Mouse (Mus musculus) myocyte (in vitro differentiated cells): ENCODE data around the gene Kif6. TPM values are rescaled to one million over a fixed set of nuclear protein-coding genes. Genes with fewer than 3 reads are reported as not detected.
A peak's percentile ranks its signal among the peaks of the same experiment; 100 is the strongest.

ENCODE experiments used
- H3K27me3 ChIP-seq: one replicate; pipeline ENCODE4 v1.6.1; 2011; ENCODE audit not compliant: control insufficient read depth, insufficient read depth, insufficient read length
- H3K36me3 ChIP-seq: one replicate; pipeline ENCODE4 v1.6.1; 2011; ENCODE audit not compliant: control insufficient read depth, insufficient read depth
- H3K4me2 ChIP-seq: one replicate; pipeline ENCODE4 v1.6.1; 2011; ENCODE audit warnings: low read depth, control low read depth
- H3K4me3 ChIP-seq: one replicate; pipeline ENCODE4 v1.5.1; 2011; ENCODE audit warnings: mild to moderate bottlenecking, control low read depth, moderate library complexity
- H3K79me2 ChIP-seq: one replicate; pipeline ENCODE4 v1.6.1; 2011; ENCODE audit not compliant: control insufficient read depth, insufficient read depth
- H3ac ChIP-seq: one replicate; pipeline ENCODE4 v1.6.1; 2011; ENCODE audit not compliant: control insufficient read depth, insufficient read length
- CEBPB ChIP-seq: IDR thresholded peaks from 2 replicates; pipeline ENCODE4 v1.6.1; 2011; ENCODE audit warnings: mild to moderate bottlenecking, moderate library complexity; ENCODE audit not compliant: poor library complexity, insufficient read depth, severe bottlenecking
- E2F4 ChIP-seq: IDR thresholded peaks from one replicate; pipeline ENCODE4 v1.6.1; 2011; ENCODE audit warnings: mild to moderate bottlenecking, control low read depth, moderate library complexity; ENCODE audit not compliant: insufficient read depth
- MAX ChIP-seq: IDR thresholded peaks from one replicate; pipeline ENCODE4 v1.6.1; 2011; ENCODE audit warnings: low read depth, mild to moderate bottlenecking, control low read depth
- MYOD1 ChIP-seq, 3 experiments: IDR thresholded peaks; one replicate each; pipeline ENCODE4 v1.6.1; 2011; ENCODE audit warnings: control low read depth in 2 of 3, low read depth in 2 of 3, mild to moderate bottlenecking in 2 of 3, moderate library complexity in 1 of 3; ENCODE audit not compliant: insufficient read length in 2 of 3, control insufficient read depth in 1 of 3
- MYOG ChIP-seq, 3 experiments: IDR thresholded peaks; one replicate each; pipeline ENCODE4 v1.6.1; 2011; ENCODE audit warnings: control low read depth in 2 of 3, low read depth in 2 of 3, mild to moderate bottlenecking in 2 of 3; ENCODE audit not compliant: insufficient read length in 2 of 3, control insufficient read depth in 1 of 3, insufficient read depth in 1 of 3
- POLR2A ChIP-seq: IDR thresholded peaks from one replicate; pipeline ENCODE4 v1.6.1; 2011; ENCODE audit warnings: low read depth, mild to moderate bottlenecking, control low read depth, moderate library complexity; ENCODE audit not compliant: insufficient read length
- POLR2AphosphoS2 ChIP-seq: IDR thresholded peaks from one replicate; pipeline ENCODE4 v1.6.1; 2011; ENCODE audit warnings: low read depth, control low read depth; ENCODE audit not compliant: insufficient read length
- REST ChIP-seq: IDR thresholded peaks from one replicate; pipeline ENCODE4 v1.6.1; 2011; ENCODE audit warnings: mild to moderate bottlenecking, control low read depth, moderate library complexity; ENCODE audit not compliant: insufficient read depth, insufficient read length
- SRF ChIP-seq: IDR thresholded peaks from one replicate; pipeline ENCODE4 v1.6.1; 2011; ENCODE audit warnings: low read depth; ENCODE audit not compliant: control insufficient read depth, insufficient read length
- TCF12 ChIP-seq: IDR thresholded peaks from one replicate; pipeline ENCODE4 v1.6.1; 2011; ENCODE audit warnings: mild to moderate bottlenecking, control low read depth; ENCODE audit not compliant: poor library complexity, insufficient read depth, severe bottlenecking
- TCF3 ChIP-seq: IDR thresholded peaks from one replicate; pipeline ENCODE4 v1.6.1; 2011; ENCODE audit warnings: low read depth, control low read depth; ENCODE audit not compliant: insufficient read length
- USF1 ChIP-seq: IDR thresholded peaks from one replicate; pipeline ENCODE4 v1.6.1; 2011; ENCODE audit warnings: low read depth, mild to moderate bottlenecking, control low read depth, moderate library complexity
- polyA plus RNA-seq: library from polyadenylated mRNA; unstranded; fragments of >200 nt; fragmentation: generic; extraction: Trizol; gene quantifications from one replicate; pipeline ENCODE4 v1.2.1, GENCODE M21; 2012; ENCODE audit warnings: missing spikeins

Kif6 gene
- polyA plus RNA-seq, 1 experiment = 0.07 TPM

DNA sequence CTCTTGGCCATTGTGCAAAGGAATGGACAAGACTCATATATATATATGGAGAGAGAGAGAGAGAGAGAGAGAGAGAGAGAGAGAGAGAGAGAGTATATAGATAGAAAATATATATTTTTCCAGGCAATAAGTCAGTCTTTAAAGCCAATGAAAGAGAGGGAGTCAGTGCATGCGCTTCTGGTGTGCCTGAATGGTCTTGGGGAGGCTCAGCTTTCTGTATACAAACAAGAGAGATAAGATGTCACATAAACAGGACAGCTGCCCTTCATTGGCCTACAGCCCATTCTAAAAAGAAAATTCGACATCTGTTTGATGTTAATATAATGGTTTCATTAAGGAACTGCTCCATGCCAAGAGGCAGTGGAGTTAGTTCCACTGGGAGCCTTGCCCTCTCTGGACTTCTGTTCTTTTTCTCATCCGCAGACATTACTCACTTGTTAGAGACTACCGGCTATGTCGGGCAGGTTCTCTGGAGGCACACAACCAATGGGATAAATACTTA, 219.2 kb downstream of the Kif6 start:
- no peaks in the 10 kb centered on the region for H3K36me3 ChIP-seq
- no peaks in the 10 kb centered on the region for H3K79me2 ChIP-seq
- no peak overlapping the region for H3K4me3 ChIP-seq
- no peaks in the 10 kb centered on the region for H3K27me3 ChIP-seq
- no peak overlapping the region for H3K4me2 ChIP-seq
- H3ac ChIP-seq = no peak overlapping the region
- no peak for TF ChIP-seq POLR2A
- TF ChIP-seq USF1 = no peak
- no peak for TF ChIP-seq TCF12

DNA sequence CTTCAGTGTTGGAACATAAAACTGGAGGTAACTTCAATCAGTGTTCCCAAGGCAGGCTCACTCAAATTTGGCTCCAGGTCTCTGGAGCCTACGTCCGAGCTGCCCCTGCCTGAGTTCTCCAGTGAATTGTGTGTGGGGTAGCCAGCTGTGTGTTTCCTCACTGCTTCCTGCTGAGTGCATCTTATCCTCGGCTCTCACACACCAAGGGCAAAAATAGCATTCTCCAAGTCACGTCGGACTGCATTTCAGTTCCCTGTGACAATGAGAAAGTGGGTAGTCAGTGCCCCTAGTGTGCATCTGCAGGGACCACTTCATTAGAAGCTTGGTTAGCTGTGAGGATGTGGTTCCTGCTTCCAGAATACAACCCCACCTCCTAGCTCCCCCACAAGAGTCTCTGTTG, 222.5 kb downstream of the Kif6 start:
- TF ChIP-seq TCF3 = no peak
- TF ChIP-seq MYOD1 (IDR thresholded peaks at IDR 0.05; ENCODE audit: control insufficient read depth in 1 of 3, insufficient read length in 2 of 3, low read depth in 2 of 3) = no peak
- no peak for TF ChIP-seq SRF
- no peak for TF ChIP-seq POLR2A
- TF ChIP-seq MAX = no peak
- no peak for TF ChIP-seq USF1
- no peak for TF ChIP-seq TCF12
- TF ChIP-seq CEBPB = no peak
- no peak for TF ChIP-seq MYOG (IDR thresholded peaks at IDR 0.05; ENCODE audit: control insufficient read depth in 1 of 3, insufficient read depth in 1 of 3, insufficient read length in 2 of 3, low read depth in 2 of 3)
- Histone ChIP-seq H3ac (no peak overlapping the region), H3K27me3 (no peaks in the 10 kb centered on the region), H3K4me3 (no peak overlapping the region), H3K36me3 (no peaks in the 10 kb centered on the region), H3K4me2 (no peak overlapping the region), H3K79me2 (no peaks in the 10 kb centered on the region)

DNA sequence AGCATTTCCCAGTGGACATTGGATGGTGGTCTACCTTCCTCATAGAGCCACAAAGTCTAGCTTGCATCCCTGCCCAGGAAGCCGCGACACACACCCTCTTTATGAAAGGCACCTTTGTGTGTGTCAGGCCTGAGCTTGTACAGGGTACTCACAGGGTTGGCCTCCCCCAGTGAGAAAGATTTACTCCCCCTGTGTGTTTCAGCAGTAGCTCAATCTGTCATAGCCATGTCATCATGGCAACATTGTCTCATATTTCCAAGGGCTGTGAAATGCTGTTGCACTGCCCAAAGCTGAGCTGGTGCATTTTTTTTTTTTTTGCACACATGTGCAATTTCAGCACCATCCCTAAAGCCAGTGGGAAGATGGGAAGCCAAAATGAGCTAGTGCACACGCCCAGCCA, 224.3 kb downstream of the Kif6 start:
- Histone ChIP-seq H3K36me3 (no peaks in the 10 kb centered on the region), H3K27me3 (no peaks in the 10 kb centered on the region), H3K4me2 (no peak overlapping the region), H3ac (no peak overlapping the region), H3K79me2 (no peaks in the 10 kb centered on the region), H3K4me3 (no peak overlapping the region)
- TF ChIP-seq CEBPB (no peak), SRF (no peak), POLR2A (no peak), POLR2AphosphoS2 (no peak), TCF12 (no peak), TCF3 (no peak), MYOD1 (IDR thresholded peaks at IDR 0.05; ENCODE audit: control insufficient read depth in 1 of 3, insufficient read length in 2 of 3, low read depth in 2 of 3) (no peak)

DNA sequence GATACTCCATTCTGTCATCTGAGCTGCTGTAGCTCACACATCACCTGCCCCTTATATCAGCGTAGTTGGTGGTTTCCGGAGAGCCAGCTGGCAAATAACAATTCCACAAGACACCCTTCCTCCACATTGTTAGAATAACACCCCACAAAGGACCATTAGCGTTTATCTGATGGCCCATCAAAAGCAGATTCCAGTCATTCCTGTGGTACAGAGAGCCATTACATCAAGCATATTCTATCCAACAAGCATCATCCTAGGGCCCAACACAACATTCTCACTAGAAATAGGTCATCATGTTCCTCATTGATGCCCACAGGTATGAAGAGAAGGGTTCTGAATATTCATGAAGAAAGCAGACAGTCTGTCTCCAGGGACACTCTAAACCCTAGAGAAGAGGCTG, 236.3 kb downstream of the Kif6 start:
- TF ChIP-seq CEBPB = no peak
- no peak for TF ChIP-seq MAX
- no peak for TF ChIP-seq SRF
- TF ChIP-seq E2F4 = no peak
- no peak for TF ChIP-seq TCF3
- peak in 1 of 3 experiments; percentile 12 for TF ChIP-seq MYOD1 (IDR thresholded peaks at IDR 0.05; ENCODE audit: control insufficient read depth in 1 of 3, insufficient read length in 2 of 3, low read depth in 2 of 3)
- no peak for TF ChIP-seq USF1
- TF ChIP-seq TCF12 = no peak
- no peak for TF ChIP-seq MYOG (IDR thresholded peaks at IDR 0.05; ENCODE audit: control insufficient read depth in 1 of 3, insufficient read depth in 1 of 3, insufficient read length in 2 of 3, low read depth in 2 of 3)
- Histone ChIP-seq H3K4me3 (no peak overlapping the region), H3K36me3 (no peaks in the 10 kb centered on the region), H3K27me3 (no peaks in the 10 kb centered on the region), H3ac (no peak overlapping the region), H3K4me2 (no peak overlapping the region), H3K79me2 (no peaks in the 10 kb centered on the region)

DNA sequence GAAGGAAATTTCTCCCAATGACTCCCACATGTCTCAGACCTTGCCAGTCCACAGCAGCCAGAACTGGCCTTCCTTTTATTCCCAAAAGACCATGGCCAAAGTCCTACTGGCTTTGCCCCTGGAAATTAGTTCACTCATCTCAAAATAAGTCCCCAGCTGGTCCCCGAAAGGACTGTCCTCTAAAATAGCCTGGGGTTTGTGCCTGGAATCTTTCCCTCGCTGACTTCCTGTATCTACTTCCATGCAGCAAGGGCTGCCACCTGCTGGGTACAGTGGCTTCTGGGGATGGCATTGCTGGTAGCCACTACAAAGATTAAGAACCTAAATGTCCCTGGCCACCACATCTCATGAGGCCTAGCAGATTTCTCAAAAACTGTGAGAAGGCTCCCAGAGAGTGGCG, 237.2 kb downstream of the Kif6 start:
- H3K27me3 ChIP-seq = no peaks in the 10 kb centered on the region
- TF ChIP-seq POLR2A = no peak
- TF ChIP-seq MYOG (IDR thresholded peaks at IDR 0.05; ENCODE audit: control insufficient read depth in 1 of 3, insufficient read depth in 1 of 3, insufficient read length in 2 of 3, low read depth in 2 of 3) = peak in 1 of 3 experiments; percentile 21
- H3K36me3 ChIP-seq = no peaks in the 10 kb centered on the region
- no peak overlapping the region for H3ac ChIP-seq
- no peak overlapping the region for H3K4me2 ChIP-seq
- no peak overlapping the region for H3K4me3 ChIP-seq
- no peaks in the 10 kb centered on the region for H3K79me2 ChIP-seq

- no peak overlapping the region for H3ac ChIP-seq
- H3K27me3 ChIP-seq = no peaks in the 10 kb centered on the region
- TF ChIP-seq E2F4 = no peak
- no peak for TF ChIP-seq REST
- no peak for TF ChIP-seq SRF
- no peak for TF ChIP-seq MYOG (IDR thresholded peaks at IDR 0.05; ENCODE audit: control insufficient read depth in 1 of 3, insufficient read depth in 1 of 3, insufficient read length in 2 of 3, low read depth in 2 of 3)
- no peak for TF ChIP-seq MAX
- no peak overlapping the region for H3K4me3 ChIP-seq
- H3K4me2 ChIP-seq = no peak overlapping the region
- H3K36me3 ChIP-seq = no peaks in the 10 kb centered on the region
- H3K79me2 ChIP-seq = no peaks in the 10 kb centered on the region
Observed at GRCm38 (mm10) chr17:49855785-49856184, 240.8 kb downstream of the Kif6 start.
